Mouse (Mus musculus) forelimb bud, embryonic 11.5 days (tissue): ENCODE measurements around the gene Zfp217.

ENCODE experiments used
- DNase-seq: peaks from one replicate; pipeline ENCODE4 v3.0.0-alpha.2; 2012; ENCODE audit warnings: low read depth, low spot score

Gene Zfp217

DNA sequence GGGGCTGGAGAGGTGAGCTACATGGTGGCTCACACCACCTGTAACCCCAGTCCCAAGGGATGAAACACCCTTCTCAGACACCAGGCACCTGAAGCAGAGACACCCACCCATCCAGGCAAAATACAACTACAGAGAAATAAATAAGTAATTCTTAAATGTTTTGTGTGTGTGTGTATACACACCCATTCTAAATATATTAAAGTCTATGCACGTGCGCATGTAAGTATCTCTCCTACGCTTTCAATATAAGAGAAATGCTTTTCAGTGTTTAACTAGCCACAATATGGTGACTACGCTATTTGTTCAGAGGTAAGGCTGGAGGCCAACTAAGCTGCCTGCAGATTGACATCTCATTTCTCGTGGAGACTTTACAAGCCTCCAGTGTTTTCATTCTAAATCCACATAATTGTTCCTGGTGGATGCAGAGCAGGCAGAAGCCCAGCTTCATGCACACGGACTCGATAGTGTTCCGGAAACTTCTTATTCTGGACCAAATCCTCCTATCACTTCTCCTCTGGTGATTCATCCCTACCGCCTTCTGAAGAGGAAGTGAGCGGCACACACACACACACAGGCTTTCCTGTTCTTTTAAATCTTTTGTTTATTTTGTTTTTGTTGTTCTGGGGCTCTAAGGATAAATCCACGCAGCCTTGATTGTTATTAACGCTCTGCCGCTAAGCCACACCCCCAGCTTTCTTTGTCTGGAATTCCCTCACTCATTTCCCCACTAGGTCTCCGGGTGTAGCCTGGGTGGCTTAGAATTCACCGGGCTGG, 12.1 kb upstream of the Zfp217 start:
- DNase-seq = no peak

GRCm38 (mm10) chr2:170158987-170159386, 11.1 kb upstream of the Zfp217 start:
- DNase-seq = no peak

- no peak for DNase-seq
These were observed 10.3 kb upstream of the Zfp217 start for GRCm38 (mm10) chr2:170158251-170158650.

DNA sequence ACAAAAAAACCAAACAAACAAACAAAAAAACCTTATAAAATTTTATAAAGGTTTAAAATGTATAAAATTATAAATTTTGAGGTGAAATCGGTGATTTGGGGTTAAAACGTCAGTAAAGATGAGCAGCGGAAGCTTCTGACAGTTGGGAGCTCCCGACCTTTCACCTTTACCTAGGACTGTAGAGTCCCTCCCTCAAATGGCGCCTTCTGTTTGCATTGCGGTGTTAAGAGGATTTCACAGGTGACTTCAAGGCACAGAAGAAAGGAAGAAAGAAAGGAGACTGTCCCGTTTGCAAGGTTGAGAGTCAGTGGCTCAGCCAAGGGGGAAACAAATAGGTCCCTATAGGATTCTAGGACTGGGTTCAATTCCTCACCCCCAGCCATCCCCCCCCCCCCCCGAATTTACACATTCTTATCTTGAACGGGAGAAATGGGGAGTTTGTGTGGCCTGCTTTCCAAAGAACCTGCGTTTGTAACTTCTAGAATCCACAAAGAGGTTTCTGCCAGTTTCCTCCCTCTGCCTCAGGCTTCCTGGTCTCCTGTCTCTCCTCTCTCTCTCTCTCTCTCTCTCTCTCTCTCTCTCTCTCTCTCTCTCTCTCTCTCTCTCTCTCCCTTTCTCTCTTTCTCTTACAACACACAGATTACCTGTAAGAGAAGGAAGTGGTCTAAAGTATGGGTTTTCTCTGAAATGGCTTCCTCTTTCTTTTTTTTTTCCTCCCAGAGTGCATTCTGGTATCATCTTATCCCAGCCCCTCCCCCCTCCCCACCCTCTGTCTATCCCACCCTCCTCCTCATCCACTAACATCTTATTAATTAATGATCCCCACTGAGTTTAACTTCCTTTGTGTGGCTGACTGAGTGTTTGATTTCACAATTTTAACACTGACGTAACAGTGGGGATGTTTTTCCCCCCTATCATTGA, 9.6 kb upstream of the Zfp217 start:
- no peak for DNase-seq

- DNase-seq = no peak
These were observed 7.3 kb upstream of the Zfp217 start for GRCm38 (mm10) chr2:170155089-170155740.

DNA sequence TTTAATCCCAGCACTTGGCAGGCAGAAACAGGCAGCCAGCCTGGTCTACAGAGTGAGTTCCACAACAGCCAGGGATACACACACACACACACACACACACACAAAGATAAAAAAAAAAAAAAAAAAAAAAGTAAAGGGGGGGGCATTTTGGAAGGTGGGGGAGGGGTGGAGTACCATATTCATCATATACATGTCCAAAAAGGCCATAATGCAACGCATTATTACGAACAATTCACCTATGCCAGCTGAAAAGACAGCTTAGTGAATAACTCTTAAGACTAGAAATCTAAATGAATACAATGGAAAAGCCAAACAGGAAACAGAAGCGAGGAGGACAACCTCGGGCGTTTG, 6.8 kb upstream of the Zfp217 start:
- no peak for DNase-seq

GRCm38 (mm10) chr2:170154301-170154721, 6.4 kb upstream of the Zfp217 start:
- no peak for DNase-seq

GRCm38 (mm10) chr2:170153421-170154271, 5.7 kb upstream of the Zfp217 start:
- no peak for DNase-seq

DNA sequence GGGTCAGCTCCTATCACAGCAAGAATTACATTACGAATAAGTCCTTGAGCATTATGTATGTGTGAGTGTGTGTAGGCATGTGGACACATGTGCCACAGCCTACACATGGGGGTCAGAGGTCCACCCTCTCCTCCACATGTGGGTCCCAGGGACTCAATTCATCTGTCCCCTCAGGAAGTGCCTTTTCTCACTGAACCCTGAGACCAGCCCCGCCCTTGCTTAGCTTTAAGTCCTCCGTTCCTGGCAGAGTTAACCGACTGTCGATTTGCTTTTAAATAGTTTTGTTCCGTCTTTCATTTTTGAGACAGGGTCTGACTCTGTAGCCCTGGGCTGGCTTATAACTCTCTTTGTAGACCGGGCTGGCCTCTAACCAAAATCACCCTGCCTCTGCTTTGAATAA, 5.0 kb upstream of the Zfp217 start:
- no peak for DNase-seq

DNA sequence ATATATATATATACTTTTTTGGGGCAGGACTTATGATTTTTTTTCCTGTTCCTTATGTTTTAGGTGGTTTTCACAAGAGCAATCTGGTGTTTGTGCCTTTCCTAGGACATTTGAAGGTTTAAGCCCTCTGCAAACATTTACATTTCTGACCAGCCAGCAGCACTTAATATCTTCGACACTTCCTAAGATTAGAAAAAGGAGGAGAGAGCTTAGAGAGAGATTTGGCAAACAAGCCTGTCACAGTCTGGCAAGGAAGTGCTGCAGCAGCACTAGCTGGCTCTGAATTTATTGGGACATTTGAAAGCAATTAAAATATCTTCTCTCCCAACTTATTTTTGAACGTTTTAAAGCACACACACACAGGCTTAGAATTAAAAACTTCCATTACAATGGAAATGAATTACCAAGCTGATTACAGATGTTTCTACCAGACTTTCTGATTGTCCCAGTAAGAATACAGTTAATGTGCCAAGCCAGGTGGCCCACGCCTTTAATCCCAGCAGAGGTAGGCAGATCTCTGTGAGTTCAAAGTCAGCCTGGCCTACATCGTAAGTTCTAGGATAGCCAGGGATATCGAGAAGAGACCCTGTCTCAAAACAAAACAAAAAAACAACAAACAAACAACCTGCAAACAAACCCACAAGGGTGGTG, 4.3 kb upstream of the Zfp217 start:
- no peak for DNase-seq

DNA sequence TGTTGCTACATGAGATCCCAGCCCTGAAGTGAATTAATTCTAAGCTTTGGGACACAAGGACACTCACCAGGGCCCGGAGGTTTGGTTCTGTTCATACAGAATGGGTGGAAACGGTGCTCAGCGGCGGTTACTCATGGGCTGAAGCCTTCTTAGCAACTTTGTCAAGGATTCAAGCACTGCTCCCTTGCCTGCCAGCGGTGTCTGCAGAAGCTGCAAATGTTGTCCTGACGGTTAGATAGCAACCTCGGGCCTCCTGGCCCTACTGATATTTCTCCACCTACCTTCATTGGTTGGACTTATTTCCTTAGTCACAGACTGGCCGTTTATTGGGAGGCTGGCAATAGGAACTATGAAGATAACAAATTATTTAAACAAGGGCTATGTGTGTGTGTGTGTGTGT, 3.6 kb upstream of the Zfp217 start:
- no peak for DNase-seq

DNA sequence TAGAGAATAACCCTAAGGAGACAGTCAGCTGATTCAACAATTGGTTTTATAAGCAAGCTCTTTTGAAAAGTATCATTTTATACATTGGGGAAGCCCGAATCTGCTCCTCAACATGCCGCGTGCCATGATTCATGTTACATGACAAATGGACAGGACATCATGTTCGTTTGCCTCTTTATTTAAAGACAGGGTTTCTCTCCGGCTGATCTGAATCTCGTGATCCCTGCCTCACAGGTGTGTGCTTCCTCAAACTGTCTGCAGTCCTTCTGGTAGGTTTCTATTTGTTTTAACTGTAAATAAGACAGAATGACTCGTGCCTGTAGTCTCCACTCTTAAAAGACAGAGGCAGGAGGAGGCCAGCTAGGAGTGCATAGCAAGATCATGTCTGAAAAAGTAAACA, 925 bp upstream of the Zfp217 start:
- DNase-seq = no peak

DNA sequence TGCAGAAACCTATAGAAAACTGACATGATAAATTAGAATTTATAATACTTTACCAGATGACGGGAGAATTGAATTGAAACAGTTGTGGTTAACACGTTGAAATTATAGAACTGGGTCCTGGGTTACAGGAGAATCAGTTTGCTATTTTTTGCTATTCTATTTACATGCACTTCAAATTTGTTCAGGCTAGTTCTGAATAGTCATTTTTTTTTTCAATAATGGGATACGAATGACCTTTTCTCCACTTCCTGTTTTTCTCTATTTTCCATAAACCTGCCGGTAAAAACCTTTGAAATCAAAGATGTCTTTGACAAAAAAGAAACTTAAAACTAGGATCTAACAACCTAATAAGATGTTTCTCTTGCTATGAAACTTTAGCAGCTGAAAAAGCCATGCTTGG, 733 bp downstream of the Zfp217 start:
- DNase-seq = no peak

DNA sequence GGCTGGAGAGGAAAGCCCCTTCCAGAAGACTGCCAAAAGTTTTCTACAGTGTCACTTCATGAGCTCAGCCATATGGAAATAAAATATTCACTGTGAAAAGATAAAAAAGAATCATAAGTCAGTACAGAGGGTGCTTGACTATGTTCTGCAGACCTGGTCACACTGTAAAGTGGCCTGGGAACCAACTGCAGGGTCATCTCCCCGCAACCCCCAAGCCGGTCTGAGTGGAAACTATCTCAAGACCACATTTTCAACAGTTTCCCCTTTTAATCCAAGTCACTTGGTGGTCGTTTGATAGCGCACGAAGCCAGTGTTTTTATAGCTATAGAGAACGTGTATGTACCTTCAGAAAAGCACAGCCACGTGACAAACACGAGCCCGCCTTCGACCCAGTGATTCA, 3.6 kb downstream of the Zfp217 start:
- DNase-seq = no peak

DNA sequence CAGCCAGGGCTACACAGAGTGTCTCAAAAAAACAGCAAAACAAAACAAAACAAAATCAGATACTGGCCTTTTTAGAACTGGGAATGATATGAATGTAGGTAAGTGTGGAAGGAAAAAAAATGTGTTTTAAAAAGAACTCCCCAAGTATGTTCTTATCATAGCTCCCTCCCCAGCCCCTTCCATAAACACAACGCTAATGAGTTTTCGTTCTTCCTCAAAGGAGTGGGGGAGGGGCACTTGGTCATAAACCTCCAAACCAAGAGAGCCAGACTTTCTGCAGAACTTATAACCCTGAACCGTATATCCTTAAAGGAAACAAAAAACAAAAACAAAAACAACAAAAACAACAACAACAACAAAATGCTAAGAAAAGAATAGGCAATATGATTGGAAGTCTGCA, 4.0 kb downstream of the Zfp217 start:
- no peak for DNase-seq

DNA sequence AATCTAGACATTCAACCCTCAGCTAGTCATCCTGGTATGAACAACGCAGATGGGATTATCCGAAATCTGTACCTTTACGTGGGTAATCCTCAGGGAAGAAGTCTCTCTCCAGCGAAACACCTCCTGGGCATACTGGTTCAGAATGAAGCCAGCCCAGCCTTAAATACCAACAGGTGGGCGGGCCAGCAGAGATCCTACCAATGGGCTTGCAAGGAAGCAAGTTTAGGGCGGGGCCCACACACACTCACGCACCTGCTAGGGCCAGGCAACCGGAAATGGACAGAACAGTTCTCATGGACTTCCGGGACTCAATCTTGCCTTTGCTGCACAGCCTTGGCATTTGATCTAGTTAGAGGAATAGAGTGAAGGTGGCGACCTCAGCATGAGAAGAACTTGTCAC, 5.4 kb downstream of the Zfp217 start:
- no peak for DNase-seq

GRCm38 (mm10) chr2:170141481-170141880, 6.4 kb downstream of the Zfp217 start:
- no peak for DNase-seq

- no peak for DNase-seq
These were observed 8.4 kb downstream of the Zfp217 start for GRCm38 (mm10) chr2:170139411-170140046.

GRCm38 (mm10) chr2:170136928-170137327, 11.0 kb downstream of the Zfp217 start:
- no peak for DNase-seq

DNA sequence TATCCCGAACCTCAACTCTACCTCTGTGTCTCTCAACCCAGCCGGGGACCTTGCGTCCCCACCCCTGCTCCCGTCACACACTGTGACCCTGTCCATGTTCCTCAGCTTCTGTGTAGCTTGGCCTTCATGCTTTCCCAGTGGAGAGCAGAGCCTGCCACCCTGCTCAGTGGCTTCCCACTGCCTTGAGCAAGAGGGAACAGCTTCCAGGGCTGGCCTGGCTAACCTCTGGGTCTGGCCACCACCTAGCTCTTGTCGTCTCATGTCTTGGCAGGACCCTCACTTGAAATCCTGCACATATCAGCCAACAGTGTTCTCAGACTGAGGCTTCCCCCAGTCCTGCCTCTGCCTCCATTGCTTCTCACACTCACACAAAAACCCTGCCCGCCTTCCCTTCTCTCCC, 12.1 kb downstream of the Zfp217 start:
- DNase-seq = no peak
